Mouse (Mus musculus) CH12.LX (cell line): ENCODE measurements around the gene Rrp12.

ENCODE experiments used
- BHLHE40 ChIP-seq: IDR thresholded peaks from 2 replicates; pipeline ENCODE4 v1.6.1; 2011; ENCODE audit warnings: mild to moderate bottlenecking, low read depth, low read length, improper control_type of control experiment
- CTCF ChIP-seq, 2 experiments: IDR thresholded peaks in 1 of 2; conservative IDR thresholded peaks in 1 of 2; 2 replicates each; pipeline ENCODE4 v1.5.1; 2011 to 2012; ENCODE audit warnings: low read depth in 2 of 2, low read length in 2 of 2, improper control_type of control experiment in 1 of 2, inconsistent platforms in 1 of 2, mild to moderate bottlenecking in 1 of 2, moderate library complexity in 1 of 2
- ETS1 ChIP-seq: conservative IDR thresholded peaks from 2 replicates; pipeline ENCODE4 v1.6.1; 2012; ENCODE audit warnings: low read depth, mild to moderate bottlenecking, inconsistent platforms, low read length, improper control_type of control experiment, moderate library complexity
- JUND ChIP-seq: conservative IDR thresholded peaks from 2 replicates; pipeline ENCODE4 v1.6.1; 2011; ENCODE audit warnings: low read depth, low read length, improper control_type of control experiment
- MAFK ChIP-seq: IDR thresholded peaks from 2 replicates; pipeline ENCODE4 v1.6.1; 2011; ENCODE audit warnings: low read length, improper control_type of control experiment; ENCODE audit not compliant: insufficient replicate concordance
- MAX ChIP-seq: IDR thresholded peaks from 2 replicates; pipeline ENCODE4 v1.6.1; 2011; ENCODE audit warnings: low read length, improper control_type of control experiment
- MYC ChIP-seq: IDR thresholded peaks from 2 replicates; pipeline ENCODE4 v1.6.1; 2011; ENCODE audit warnings: low read depth, mild to moderate bottlenecking, improper control_type of control experiment, low read length
- NELFE ChIP-seq: IDR thresholded peaks from 2 replicates; pipeline ENCODE4 v1.6.1; 2011; ENCODE audit warnings: low read depth, low read length, improper control_type of control experiment
- NRF1 ChIP-seq: IDR thresholded peaks from 2 replicates; pipeline ENCODE4 v1.6.1; 2014; ENCODE audit warnings: low read depth, mild to moderate bottlenecking, inconsistent platforms, low read length, improper control_type of control experiment, moderate library complexity
- POLR2A ChIP-seq: IDR thresholded peaks from 2 replicates; pipeline ENCODE4 v1.6.1; 2011; ENCODE audit warnings: low read depth, mild to moderate bottlenecking, improper control_type of control experiment, low read length
- POLR2AphosphoS2 ChIP-seq: IDR thresholded peaks from 2 replicates; pipeline ENCODE4 v1.6.1; 2011; ENCODE audit warnings: low read depth, low read length, improper control_type of control experiment
- RCOR1 ChIP-seq: conservative IDR thresholded peaks from 2 replicates; pipeline ENCODE4 v1.6.1; 2012; ENCODE audit warnings: low read depth, mild to moderate bottlenecking, inconsistent platforms, low read length, improper control_type of control experiment
- ZNF384 ChIP-seq: IDR thresholded peaks from 2 replicates; pipeline ENCODE4 v1.6.1; 2012; ENCODE audit warnings: low read depth, low read length, improper control_type of control experiment, inconsistent platforms

- no peak for TF ChIP-seq NRF1
- no peak for TF ChIP-seq CTCF (conservative IDR thresholded peaks at IDR 0.05 in 1 of 2, IDR thresholded peaks at IDR 0.05 in 1 of 2; ENCODE audit: low read depth in 2 of 2, low read length in 2 of 2)
- no peak for TF ChIP-seq ETS1
- TF ChIP-seq RCOR1: no peak
- TF ChIP-seq ZNF384: no peak
- TF ChIP-seq MAX: no peak
- no peak for TF ChIP-seq POLR2A
- TF ChIP-seq NELFE: no peak
- no peak for TF ChIP-seq MAFK
- TF ChIP-seq JUND: no peak
- TF ChIP-seq POLR2AphosphoS2: no peak
- TF ChIP-seq BHLHE40: no peak
- no peak for TF ChIP-seq MYC
Observed at GRCm38 (mm10) chr19:41824950-41825349, 71.0 kb downstream of the Rrp12 start.
